Mouse (Mus musculus): ENCODE data around the gene Pacrg. TPM values are rescaled to one million over a fixed set of nuclear protein-coding genes. Genes with fewer than 3 reads are reported as not detected.

The Pacrg gene
- 5.3 and 6.4 TPM in 2 replicates for polyA plus RNA-seq (2014; fragmentation: Nextera tagmentation; extraction: Ambion mirVana)

GRCm38 (mm10) chr17:10840148-10840707, at the start of gene Pacrg, which contains the start of gene Prkn:
Pacrg (minus strand) TSS chr17:10840311.
Prkn (plus strand) TSS chr17:10840384.
- Histone ChIP-seq H3K4me2 (ENCODE audit: low read depth) (peak within 1 kb of the TSS; percentile 72), H3K27me3 (ENCODE audit: control insufficient read depth, insufficient read depth, low read length) (no peaks in the 10 kb centered on the region), H3K4me1 (ENCODE audit: control insufficient read depth, insufficient read depth, low read length) (0 out of 2 replicates have a peak, but pooled peaks cover 4% of the 10 kb centered on the region), H3K27ac (ENCODE audit: low read depth, low read length) (no peak within 1 kb of the TSS), H3K4me3 (ENCODE audit: low read depth, low read length) (peak within 1 kb of the TSS; percentile 72), H3K9ac (ENCODE audit: low read length) (peak within 1 kb of the TSS; percentile 69), H3K9me3 (ENCODE audit: control insufficient read depth, low read length) (no peaks in the 10 kb centered on the region), H3K36me3 (ENCODE audit: control insufficient read depth, insufficient read depth, low read length) (no peaks in the 10 kb centered on the region)
- peak; percentile 99 for DNase-seq (ENCODE audit: low spot score)
- peak; percentile 90 for ATAC-seq (ENCODE audit: insufficient read depth, low FRiP score, low TSS enrichment)
- WGBS = under 1% methylated on average over 55 of the region's 58 CpGs

- ATAC-seq (ENCODE audit: insufficient read depth, low FRiP score, low TSS enrichment) (no peak), DNase-seq (ENCODE audit: low spot score) (peak; percentile 19)
- Histone ChIP-seq H3K27me3 (ENCODE audit: control insufficient read depth, insufficient read depth, low read length) (no peaks in the 10 kb centered on the region), H3K9ac (ENCODE audit: low read length) (no peak overlapping the region), H3K4me1 (ENCODE audit: control insufficient read depth, insufficient read depth, low read length) (no peaks in the 10 kb centered on the region), H3K4me3 (ENCODE audit: low read depth, low read length) (no peak overlapping the region), H3K4me2 (ENCODE audit: low read depth) (no peak overlapping the region), H3K9me3 (ENCODE audit: control insufficient read depth, low read length) (no peaks in the 10 kb centered on the region), H3K36me3 (ENCODE audit: control insufficient read depth, insufficient read depth, low read length) (no peaks in the 10 kb centered on the region), H3K27ac (ENCODE audit: low read depth, low read length) (no peak overlapping the region)
- 29% methylated on average over 4 of the region's 4 CpGs for WGBS
These were observed 47.8 kb upstream of the Pacrg start for GRCm38 (mm10) chr17:10887924-10888323.

- DNase-seq (ENCODE audit: low spot score) (no peak), ATAC-seq (ENCODE audit: insufficient read depth, low FRiP score, low TSS enrichment) (no peak)
- Histone ChIP-seq H3K4me2 (ENCODE audit: low read depth) (no peak overlapping the region), H3K36me3 (ENCODE audit: control insufficient read depth, insufficient read depth, low read length) (no peaks in the 10 kb centered on the region), H3K4me1 (ENCODE audit: control insufficient read depth, insufficient read depth, low read length) (no peaks in the 10 kb centered on the region), H3K9me3 (ENCODE audit: control insufficient read depth, low read length) (no peaks in the 10 kb centered on the region), H3K27me3 (ENCODE audit: control insufficient read depth, insufficient read depth, low read length) (no peaks in the 10 kb centered on the region), H3K27ac (ENCODE audit: low read depth, low read length) (no peak overlapping the region), H3K9ac (ENCODE audit: low read length) (no peak overlapping the region), H3K4me3 (ENCODE audit: low read depth, low read length) (no peak overlapping the region)
- 91% methylated on average over 1 of the region's 1 CpGs for WGBS
These were observed 42.1 kb upstream of the Pacrg start for GRCm38 (mm10) chr17:10882260-10882659.

GRCm38 (mm10) chr17:10878986-10879385, 38.9 kb upstream of the Pacrg start:
- H3K27ac ChIP-seq (ENCODE audit: low read depth, low read length) = no peak overlapping the region
- no peak overlapping the region for H3K9ac ChIP-seq (ENCODE audit: low read length)
- DNase-seq (ENCODE audit: low spot score) = no peak
- no peak for ATAC-seq (ENCODE audit: insufficient read depth, low FRiP score, low TSS enrichment)
- WGBS = 83% methylated on average over 5 of the region's 5 CpGs
- H3K4me2 ChIP-seq (ENCODE audit: low read depth) = no peak overlapping the region
- no peaks in the 10 kb centered on the region for H3K36me3 ChIP-seq (ENCODE audit: control insufficient read depth, insufficient read depth, low read length)
- H3K27me3 ChIP-seq (ENCODE audit: control insufficient read depth, insufficient read depth, low read length) = no peaks in the 10 kb centered on the region
- H3K9me3 ChIP-seq (ENCODE audit: control insufficient read depth, low read length) = no peaks in the 10 kb centered on the region
- H3K4me1 ChIP-seq (ENCODE audit: control insufficient read depth, insufficient read depth, low read length) = no peaks in the 10 kb centered on the region
- no peak overlapping the region for H3K4me3 ChIP-seq (ENCODE audit: low read depth, low read length)

- DNase-seq (ENCODE audit: low spot score) (no peak), ATAC-seq (ENCODE audit: insufficient read depth, low FRiP score, low TSS enrichment) (no peak)
- Histone ChIP-seq H3K27ac (ENCODE audit: low read depth, low read length) (no peak overlapping the region), H3K36me3 (ENCODE audit: control insufficient read depth, insufficient read depth, low read length) (no peaks in the 10 kb centered on the region), H3K4me2 (ENCODE audit: low read depth) (no peak overlapping the region), H3K27me3 (ENCODE audit: control insufficient read depth, insufficient read depth, low read length) (no peaks in the 10 kb centered on the region), H3K4me3 (ENCODE audit: low read depth, low read length) (no peak overlapping the region), H3K4me1 (ENCODE audit: control insufficient read depth, insufficient read depth, low read length) (no peaks in the 10 kb centered on the region), H3K9ac (ENCODE audit: low read length) (no peak overlapping the region), H3K9me3 (ENCODE audit: control insufficient read depth, low read length) (no peaks in the 10 kb centered on the region)
- WGBS = 91% methylated on average over 7 of the region's 7 CpGs
These were observed 34.4 kb upstream of the Pacrg start for GRCm38 (mm10) chr17:10874208-10875187.

GRCm38 (mm10) chr17:10854207-10854606, 14.1 kb upstream of the Pacrg start:
- Histone ChIP-seq H3K4me2 (ENCODE audit: low read depth) (no peak overlapping the region), H3K9me3 (ENCODE audit: control insufficient read depth, low read length) (no peaks in the 10 kb centered on the region), H3K4me3 (ENCODE audit: low read depth, low read length) (no peak overlapping the region), H3K27ac (ENCODE audit: low read depth, low read length) (no peak overlapping the region), H3K9ac (ENCODE audit: low read length) (no peak overlapping the region), H3K36me3 (ENCODE audit: control insufficient read depth, insufficient read depth, low read length) (no peaks in the 10 kb centered on the region), H3K27me3 (ENCODE audit: control insufficient read depth, insufficient read depth, low read length) (no peaks in the 10 kb centered on the region), H3K4me1 (ENCODE audit: control insufficient read depth, insufficient read depth, low read length) (no peaks in the 10 kb centered on the region)
- WGBS = 89% methylated on average over 3 of the region's 3 CpGs
- ATAC-seq (ENCODE audit: insufficient read depth, low FRiP score, low TSS enrichment) (no peak), DNase-seq (ENCODE audit: low spot score) (no peak)

GRCm38 (mm10) chr17:10840731-10841201, 655 bp upstream of the Pacrg start:
- Histone ChIP-seq H3K36me3 (ENCODE audit: control insufficient read depth, insufficient read depth, low read length) (no peaks in the 10 kb centered on the region), H3K4me2 (ENCODE audit: low read depth) (peak overlapping the region; percentile 72), H3K9ac (ENCODE audit: low read length) (peak overlapping the region; percentile 69), H3K4me3 (ENCODE audit: low read depth, low read length) (peak overlapping the region; percentile 72), H3K27me3 (ENCODE audit: control insufficient read depth, insufficient read depth, low read length) (no peaks in the 10 kb centered on the region), H3K9me3 (ENCODE audit: control insufficient read depth, low read length) (no peaks in the 10 kb centered on the region), H3K27ac (ENCODE audit: low read depth, low read length) (no peak overlapping the region), H3K4me1 (ENCODE audit: control insufficient read depth, insufficient read depth, low read length) (0 out of 2 replicates have a peak, but pooled peaks cover 4% of the 10 kb centered on the region)
- ATAC-seq (ENCODE audit: insufficient read depth, low FRiP score, low TSS enrichment) (peak; percentile 62; the same call in 1 of the 2 replicates), DNase-seq (ENCODE audit: low spot score) (peak; percentile 56)
- 3% methylated on average over 20 of the region's 20 CpGs for WGBS

- Histone ChIP-seq H3K4me3 (ENCODE audit: low read depth, low read length) (no peak overlapping the region), H3K4me1 (ENCODE audit: control insufficient read depth, insufficient read depth, low read length) (no peaks in the 10 kb centered on the region), H3K27ac (ENCODE audit: low read depth, low read length) (no peak overlapping the region), H3K9me3 (ENCODE audit: control insufficient read depth, low read length) (no peaks in the 10 kb centered on the region), H3K36me3 (ENCODE audit: control insufficient read depth, insufficient read depth, low read length) (no peaks in the 10 kb centered on the region), H3K27me3 (ENCODE audit: control insufficient read depth, insufficient read depth, low read length) (no peaks in the 10 kb centered on the region), H3K4me2 (ENCODE audit: low read depth) (no peak overlapping the region), H3K9ac (ENCODE audit: low read length) (no peak overlapping the region)
- DNase-seq (ENCODE audit: low spot score) (no peak), ATAC-seq (ENCODE audit: insufficient read depth, low FRiP score, low TSS enrichment) (no peak)
- WGBS = 88% methylated on average over 4 of the region's 4 CpGs
These were observed 21.1 kb downstream of the Pacrg start for GRCm38 (mm10) chr17:10818971-10819370.

Data from neural tube, embryonic 11.5 days (tissue).